Mouse (Mus musculus) embryonic stem cell, embryonic (primary cell): ENCODE measurements around the gene Ctps.
"Not testable (repeated sequence)": the region's sequence is repeated elsewhere in the genome, so short reads cannot be mapped to it uniquely, and the experiment has no call there.

Source experiments
- CTCF ChIA-PET, 4 experiments: fragments of 300-600 bp in 2 of 4; fragments of 350-600 bp in 2 of 4; sonication (Branson Sonifier 250); formaldehyde crosslinking; loops; one replicate each; lab custom pipeline; 2022; ENCODE audit warnings: inconsistent platforms in 2 of 4; lab: Charles Lee
- POLR2A ChIA-PET, 4 experiments: fragments of 300-600 bp in 2 of 4; fragments of 350-600 bp in 2 of 4; sonication (Branson Sonifier 250); formaldehyde crosslinking; loops; one replicate each; lab custom pipeline; 2022; ENCODE audit warnings: antibody characterized with exemption in 4 of 4, inconsistent platforms in 1 of 4; lab: Charles Lee

The Ctps gene

DNA sequence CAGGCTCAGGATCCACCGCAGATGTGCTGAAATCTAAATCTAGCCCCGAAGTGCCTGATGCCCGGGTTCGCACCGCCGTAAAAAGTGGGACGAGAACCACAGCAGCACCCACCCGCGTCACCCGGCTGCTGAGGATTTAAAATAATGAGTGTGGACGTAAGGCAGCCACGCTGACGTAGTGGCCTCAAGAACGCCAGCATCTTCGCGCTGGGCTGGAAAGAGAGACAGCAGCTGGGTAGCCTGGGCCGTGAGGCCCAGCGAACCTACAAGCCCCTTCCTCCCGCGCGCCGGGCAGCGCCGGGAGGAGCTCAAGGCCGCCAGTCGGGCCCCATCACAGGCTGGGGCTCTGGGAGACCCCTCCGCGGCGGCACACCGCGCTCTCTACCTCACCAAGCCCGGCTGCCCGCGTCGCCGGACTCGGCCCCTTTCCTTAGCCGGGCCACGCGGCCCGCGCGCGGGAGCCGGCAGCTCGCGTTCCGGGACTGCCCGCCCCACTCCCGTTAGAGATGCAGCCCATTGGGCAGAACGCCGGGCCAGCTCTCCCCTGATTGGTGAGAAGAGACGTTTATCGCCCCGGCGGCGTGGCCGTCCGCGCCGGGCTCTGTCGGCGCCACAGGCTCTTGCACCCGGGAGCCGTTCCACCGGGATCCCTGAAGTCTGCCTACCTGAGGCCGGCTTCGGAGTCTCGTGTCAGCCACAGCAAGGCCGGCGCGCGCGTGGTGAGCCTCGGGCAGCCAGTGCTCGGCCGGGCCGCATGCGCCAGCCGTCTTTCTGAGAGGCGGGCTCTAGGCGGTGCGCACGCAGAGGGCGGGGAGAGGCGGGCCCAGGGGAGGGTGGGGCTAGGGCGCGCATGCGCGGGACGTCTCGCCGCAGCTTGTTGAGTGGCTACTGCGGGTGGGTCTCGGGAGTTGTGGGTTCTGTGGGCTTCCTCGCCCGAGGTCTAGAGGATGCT is at the start of gene Ctps:
Ctps (minus strand) TSS at position 791 of the 952 bp plus-strand sequence.
- ChIA-PET POLR2A (interaction anchor here (0.5 to 4.8 kb wide), 110 partner anchors 9 to 1330 kb away, joined by 3 to 70 read pairs (median 4); partner anchors contain the start of genes Cited4 (in 3 of the 4), Exo5 (in 3 of the 4), Foxo6 (in 1 of the 4) and Kcnq4 (in 1 of the 4)), CTCF (interaction anchor here in 3 of 4 experiments (0.8 to 2.8 kb wide), 10 partner anchors 11 to 459 kb away, joined by 3 to 9 read pairs (median 4); no protein-coding TSS in a partner anchor)

DNA sequence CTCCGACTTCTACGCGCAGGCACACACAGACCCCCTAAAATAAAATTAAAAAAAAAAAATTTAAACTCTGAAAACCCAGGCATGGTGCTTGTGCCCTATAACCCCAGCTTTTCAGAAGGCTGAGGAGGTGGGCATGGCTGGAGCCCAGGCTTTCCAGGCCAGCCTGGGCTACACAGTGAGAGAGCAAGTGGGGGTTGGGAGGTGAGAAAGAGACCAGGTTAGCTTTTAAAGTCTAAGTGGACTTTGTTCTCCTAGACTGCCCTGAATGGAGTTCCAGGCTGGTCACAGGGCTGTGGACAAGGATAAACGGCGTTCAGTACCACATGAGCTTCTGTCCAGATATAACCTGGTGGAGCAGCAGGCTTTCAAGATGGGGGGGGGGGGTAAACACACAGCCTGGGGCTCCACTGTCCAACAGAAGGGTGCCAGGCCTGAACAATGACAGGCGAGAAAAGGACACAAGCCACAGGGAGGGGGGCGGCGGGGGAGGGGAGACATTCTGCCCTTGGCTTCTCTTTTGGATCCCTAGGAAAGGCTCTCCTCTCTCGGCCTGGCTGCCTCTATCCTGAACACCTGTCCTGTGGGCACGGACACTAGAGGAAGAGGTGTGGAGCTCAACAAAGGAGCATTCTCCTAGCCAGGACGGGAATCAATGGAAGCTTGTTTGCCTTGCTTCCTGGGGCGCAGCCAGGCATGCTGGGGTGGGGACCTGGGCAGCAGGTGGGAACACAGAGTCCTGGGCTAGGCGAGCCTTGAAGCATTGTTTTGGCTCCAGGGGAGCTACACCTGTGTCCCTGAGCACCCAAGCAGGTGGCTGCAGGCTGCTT is 46.3 kb upstream of the Ctps start:
- POLR2A ChIA-PET, result interaction anchor here in 3 of 4 experiments (0.8 to 4.1 kb wide), 21 partner anchors 8 to 308 kb away, joined by 3 to 52 read pairs (median 5); partner anchors contain the start of genes Cited4 (in 2 of the 3), Ctps (in 2 of the 3) and Exo5 (in 2 of the 3)
- CTCF ChIA-PET, result interaction anchor here (0.5 to 2.3 kb wide), 7 partner anchors 9 to 210 kb away, joined by 3 to 17 read pairs (median 4); no protein-coding TSS in a partner anchor

DNA sequence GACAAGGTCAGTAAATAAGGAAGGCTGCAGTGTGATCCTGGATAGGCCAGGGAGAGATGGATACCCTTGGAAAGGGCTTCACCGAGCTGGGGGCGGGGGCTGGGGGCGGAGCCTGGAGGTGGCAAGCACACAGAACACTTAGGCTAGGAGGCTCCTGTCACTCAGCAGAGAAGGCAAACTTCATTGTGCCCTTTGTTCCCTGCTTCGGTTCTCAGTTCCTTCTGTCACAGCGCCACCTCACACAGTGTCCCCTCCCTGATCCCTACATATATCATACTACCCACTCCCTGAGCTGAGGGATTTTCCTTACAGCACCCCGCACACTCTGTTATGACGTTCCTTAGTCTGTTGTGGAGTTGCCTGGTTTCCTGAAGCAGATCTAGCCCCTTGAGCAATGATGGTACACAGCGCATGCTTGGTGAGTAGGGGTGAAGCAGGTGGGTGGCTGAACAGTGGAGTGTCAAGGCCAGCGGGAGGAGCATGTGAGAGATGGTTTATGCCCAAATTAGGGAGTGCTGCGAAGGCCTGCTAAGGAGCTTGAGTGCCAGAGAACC is 45.5 kb upstream of the Ctps start:
- CTCF ChIA-PET, result interaction anchor here in 3 of 4 experiments (0.7 to 2.3 kb wide), 5 partner anchors 10 to 235 kb away, joined by 3 to 17 read pairs (median 4); no protein-coding TSS in a partner anchor
- POLR2A ChIA-PET, result interaction anchor here (0.5 to 4.1 kb wide), 25 partner anchors 7 to 309 kb away, joined by 3 to 52 read pairs (median 5); partner anchors contain the start of genes Cited4 (in 2 of the 4), Ctps (in 2 of the 4) and Exo5 (in 1 of the 4)

DNA sequence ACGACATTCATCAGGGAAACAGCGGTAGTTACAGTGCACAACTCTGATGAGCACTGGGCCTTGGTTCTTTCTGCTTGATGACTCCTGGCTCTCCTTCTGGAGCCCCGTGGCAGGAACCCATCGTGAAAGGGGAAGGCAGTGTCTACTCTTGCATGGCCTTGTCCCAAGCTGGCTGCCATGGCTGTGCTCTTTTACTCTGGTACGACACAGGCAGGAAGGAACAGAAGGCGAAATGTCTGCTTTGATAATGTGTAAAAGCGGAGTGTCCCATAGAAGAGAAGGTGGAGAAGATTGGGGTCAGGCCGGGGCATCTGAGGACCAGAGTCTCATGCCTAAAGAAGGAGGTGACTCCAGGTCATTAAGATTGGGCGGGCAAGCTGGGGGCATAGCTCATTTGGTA is 44.6 kb upstream of the Ctps start:
- ChIA-PET POLR2A (interaction anchor here in 3 of 4 experiments (0.6 to 4.1 kb wide), 8 partner anchors 12 to 211 kb away, joined by 3 to 52 read pairs (median 4); partner anchors contain the start of gene Cited4 (in 2 of the 3)), CTCF (interaction anchor here in 2 of 4 experiments (0.6 to 2.1 kb wide), 2 partner anchors 24 to 321 kb away, joined by 4 to 7 read pairs; no protein-coding TSS in a partner anchor)

DNA sequence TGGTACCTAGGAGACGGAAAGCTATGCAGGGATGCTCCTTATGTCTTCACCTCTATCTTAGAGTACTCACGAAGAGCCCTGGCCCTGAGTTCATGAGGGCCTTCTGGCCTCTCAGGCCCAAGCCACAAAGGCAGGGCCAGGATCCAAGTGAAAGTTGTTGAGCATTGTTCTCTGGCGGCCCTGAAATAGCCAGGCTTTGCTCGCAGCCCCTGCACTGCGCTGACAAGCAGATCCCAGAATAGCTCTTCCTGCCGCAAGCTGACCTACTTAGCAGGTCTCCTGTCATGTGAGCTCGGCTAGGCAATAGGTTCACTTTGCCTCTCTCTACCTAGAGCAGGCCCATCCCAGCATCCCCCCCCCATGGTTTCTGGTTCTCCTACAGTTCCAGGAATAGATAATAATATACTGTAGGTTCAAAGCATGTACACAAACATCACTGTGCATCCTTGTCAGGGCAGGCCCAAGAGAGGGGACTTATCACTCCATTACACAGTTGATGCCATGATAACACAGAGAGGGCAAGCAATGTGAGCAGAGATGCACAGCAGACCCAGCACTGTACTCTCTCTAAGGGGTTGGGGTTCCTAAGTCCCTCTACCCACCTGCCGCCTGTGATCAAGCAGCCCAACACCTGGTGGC is 43.7 kb upstream of the Ctps start:
- ChIA-PET POLR2A (interaction anchor here in 2 of 4 experiments (0.8 to 1.2 kb wide), 2 partner anchors 52 to 212 kb away, joined by 3 read pairs; no protein-coding TSS in a partner anchor), CTCF (no interaction called here)

DNA sequence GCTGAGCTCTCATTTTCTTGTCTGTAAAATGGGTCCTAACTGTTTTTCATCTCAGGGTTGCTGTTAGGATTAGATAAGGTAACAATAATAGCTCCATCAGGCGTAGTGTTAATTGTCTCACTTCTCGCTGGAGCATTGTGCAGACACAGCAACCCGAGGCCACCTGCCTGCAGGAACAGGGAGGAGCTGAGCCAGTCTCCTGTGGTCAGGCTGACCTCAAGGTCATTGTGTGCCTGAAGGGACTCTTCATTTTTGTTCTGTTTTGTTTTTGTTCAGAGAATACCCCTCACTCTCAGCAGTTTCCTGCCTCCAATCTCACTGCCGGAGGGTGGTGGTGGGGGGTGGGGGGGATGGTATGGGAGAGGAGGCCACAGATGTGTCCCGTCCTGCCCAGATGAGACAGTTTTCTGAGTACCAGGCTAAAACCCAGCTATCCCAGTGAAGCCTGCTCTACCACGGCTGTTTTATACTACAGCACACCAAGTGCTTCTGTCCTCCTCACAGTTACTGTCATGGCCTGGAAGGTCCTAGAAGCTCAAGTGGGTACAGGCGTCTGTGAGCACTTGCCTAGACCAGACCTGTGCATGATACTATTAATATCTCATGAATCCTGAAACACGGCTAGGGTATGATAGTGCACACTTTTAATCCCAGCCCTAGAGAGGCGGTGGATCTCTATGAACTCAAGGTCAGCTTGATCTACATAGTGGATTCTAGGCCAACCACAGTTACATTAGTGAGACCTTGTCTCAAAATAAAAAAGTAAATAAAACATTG is 42.4 kb upstream of the Ctps start:
- POLR2A ChIA-PET, result interaction anchor here (0.6 to 4.8 kb wide), 18 partner anchors 9 to 1644 kb away, joined by 3 to 35 read pairs (median 4); partner anchors contain the start of genes Cited4 (in 3 of the 4), Ctps (in 2 of the 4) and Exo5 (in 1 of the 4)
- CTCF ChIA-PET, result interaction anchor here in 3 of 4 experiments (0.6 to 1.6 kb wide), 7 partner anchors 14 to 858 kb away, joined by 3 to 7 read pairs (median 5); no protein-coding TSS in a partner anchor

DNA sequence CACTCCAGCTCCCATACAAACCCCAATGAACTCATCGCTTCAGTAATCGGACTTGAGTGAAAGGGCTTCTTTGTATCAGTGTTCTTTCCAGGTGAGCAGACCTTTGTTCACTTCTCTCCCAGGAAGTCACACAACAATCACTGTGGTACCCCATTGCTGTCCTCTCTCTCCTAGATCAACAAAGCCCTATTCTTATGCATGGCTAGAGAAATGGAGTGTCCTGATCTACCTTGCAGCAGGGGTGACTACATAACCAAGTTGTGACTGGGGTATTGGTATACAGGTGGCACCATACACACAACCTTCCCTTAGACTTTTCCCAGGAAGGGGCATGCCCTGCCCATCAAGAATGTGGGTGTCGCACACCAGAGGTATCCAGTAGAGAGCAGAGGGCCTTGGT is 40.9 kb upstream of the Ctps start:
- CTCF ChIA-PET, result interaction anchor here in 1 of 4 experiments (1.6 kb wide), 1 partner anchor 21 kb away, joined by 3 read pairs; no protein-coding TSS in a partner anchor
- POLR2A ChIA-PET, result interaction anchor here in 2 of 4 experiments (0.9 to 4.8 kb wide), 7 partner anchors 9 to 55 kb away, joined by 3 to 35 read pairs (median 4); partner anchors contain the start of genes Cited4 (in 2 of the 2) and Ctps (in 1 of the 2)

DNA sequence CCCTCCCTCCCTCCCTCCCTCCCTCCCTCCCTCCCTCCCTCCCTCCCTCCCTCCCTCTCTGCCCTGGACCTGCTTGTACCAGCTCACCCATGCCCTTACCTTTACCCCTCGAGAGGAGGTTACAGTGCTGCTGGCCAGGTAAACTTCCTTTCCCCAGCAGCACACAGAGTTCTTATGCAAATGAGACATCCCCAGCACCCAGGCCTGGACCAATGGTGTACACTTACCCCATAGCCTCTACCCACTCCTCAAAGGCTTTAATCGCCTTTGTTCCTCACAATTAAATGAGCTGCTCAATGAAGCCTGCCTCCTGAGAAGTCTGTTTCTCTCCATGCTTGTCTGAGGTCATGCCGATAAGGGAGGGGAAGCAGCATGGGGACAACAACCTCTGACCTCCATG is 36.9 kb upstream of the Ctps start:
- ChIA-PET POLR2A (interaction anchor here in 3 of 4 experiments (0.7 to 1.0 kb wide), 3 partner anchors 13 to 37 kb away, joined by 3 to 8 read pairs (median 4); partner anchors contain the start of gene Ctps (in 1 of the 3)), CTCF (interaction anchor here in 2 of 4 experiments (0.6 to 1.6 kb wide), 4 partner anchors 17 to 380 kb away, joined by 3 to 7 read pairs (median 4); no protein-coding TSS in a partner anchor)

DNA sequence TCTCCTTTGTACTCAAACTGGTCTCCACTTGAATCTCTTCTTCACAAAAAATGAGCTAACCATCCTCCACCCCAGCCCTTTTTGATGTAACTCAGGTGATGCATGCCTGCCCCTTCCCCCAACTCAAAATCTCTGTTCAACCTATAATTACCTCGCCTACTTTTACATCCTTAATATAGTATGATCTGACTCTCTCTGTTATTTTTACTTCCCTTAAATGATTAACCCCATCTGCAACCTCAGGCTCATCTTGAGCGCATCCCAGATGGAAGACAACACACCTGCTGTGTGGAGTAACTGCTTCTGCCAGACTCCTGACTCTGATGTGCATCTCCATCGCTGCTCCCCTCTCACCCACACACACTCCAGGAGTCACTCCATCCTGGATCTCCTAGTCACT is 32.6 kb upstream of the Ctps start:
- CTCF ChIA-PET, result no interaction called here
- POLR2A ChIA-PET, result interaction anchor here in 2 of 4 experiments (0.6 to 1.3 kb wide), 3 partner anchors 12 to 63 kb away, joined by 3 to 5 read pairs (median 3); partner anchors contain the start of gene Ctps (in 1 of the 2)

DNA sequence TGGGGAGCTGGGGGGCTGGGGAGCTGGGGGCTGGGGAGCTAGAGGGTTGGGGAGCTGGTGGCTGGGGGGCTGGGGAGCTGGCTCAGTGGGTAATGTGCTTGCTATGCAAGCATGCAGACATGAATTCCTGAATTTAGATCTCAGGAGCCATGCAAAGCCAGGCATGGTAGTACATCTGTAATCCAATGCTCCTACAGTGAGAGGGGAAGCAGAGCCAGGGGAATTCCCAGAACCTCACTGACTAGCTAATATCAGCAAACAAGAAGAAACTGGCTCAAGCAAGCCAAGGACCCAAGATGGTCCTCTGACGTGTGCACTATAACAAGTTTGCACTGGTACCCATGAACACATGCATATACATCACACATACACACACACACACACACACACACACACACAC is 31.7 kb upstream of the Ctps start:
- POLR2A ChIA-PET, result interaction anchor here in 1 of 4 experiments (1.3 kb wide), 1 partner anchor 32 kb away, joined by 5 read pairs; the partner anchor contains the start of gene Ctps

DNA sequence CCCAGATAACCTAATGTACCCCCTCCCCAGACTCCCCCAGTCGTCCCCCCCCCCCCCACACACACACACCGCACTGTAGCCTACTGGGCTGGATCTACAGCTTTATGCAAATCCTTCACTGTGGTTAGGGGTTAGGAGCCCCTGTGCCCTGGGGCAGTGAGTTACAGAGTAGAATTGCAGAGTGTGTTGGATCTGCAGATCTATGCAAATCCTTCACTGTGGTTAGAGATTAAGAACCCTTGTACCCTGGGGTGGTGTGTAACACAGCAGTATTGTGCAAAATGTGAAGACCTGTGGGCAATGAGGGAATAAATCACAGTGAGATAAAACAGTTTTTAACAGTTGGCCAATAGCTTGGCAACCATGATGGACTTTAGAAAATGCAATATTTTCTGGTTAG is 28.8 kb upstream of the Ctps start:
- POLR2A ChIA-PET, result interaction anchor here in 3 of 4 experiments (0.6 to 1.5 kb wide), 8 partner anchors 11 to 66 kb away, joined by 3 to 5 read pairs (median 4); no protein-coding TSS in a partner anchor

More for the DNA sequence above, 31.7 kb upstream of the Ctps start:
- CTCF ChIA-PET, result interaction anchor here in 1 of 4 experiments (0.6 kb wide), 1 partner anchor 245 kb away, joined by 3 read pairs; no protein-coding TSS in a partner anchor

DNA sequence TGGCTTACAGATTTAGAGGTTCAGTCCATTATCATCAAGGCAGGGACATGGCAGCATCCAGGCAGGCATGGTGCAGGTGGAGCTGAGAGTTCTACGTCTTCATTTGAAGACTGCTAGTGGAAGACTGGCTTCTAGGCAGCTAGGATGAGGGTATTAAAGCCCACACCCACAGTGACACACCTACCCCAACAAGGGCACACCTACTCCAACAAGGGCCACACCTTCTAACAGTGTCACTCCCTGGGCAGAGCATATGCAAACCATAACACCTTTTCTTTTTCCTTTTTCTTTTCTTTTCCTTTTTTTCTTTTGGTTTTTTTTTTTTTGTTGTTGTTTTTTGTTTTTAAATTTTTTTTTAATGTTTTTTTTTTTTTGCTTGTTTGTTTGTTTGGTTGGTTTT is 26.1 kb upstream of the Ctps start:
- CTCF ChIA-PET, result not testable (repeated sequence)
- POLR2A ChIA-PET, result interaction anchor here in 1 of 4 experiments (1.2 kb wide), 1 partner anchor 86 kb away, joined by 4 read pairs; no protein-coding TSS in a partner anchor

More for the DNA sequence above, 28.8 kb upstream of the Ctps start:
- CTCF ChIA-PET, result interaction anchor here in 3 of 4 experiments (0.5 to 1.5 kb wide), 6 partner anchors 9 to 159 kb away, joined by 3 to 6 read pairs (median 4); no protein-coding TSS in a partner anchor

DNA sequence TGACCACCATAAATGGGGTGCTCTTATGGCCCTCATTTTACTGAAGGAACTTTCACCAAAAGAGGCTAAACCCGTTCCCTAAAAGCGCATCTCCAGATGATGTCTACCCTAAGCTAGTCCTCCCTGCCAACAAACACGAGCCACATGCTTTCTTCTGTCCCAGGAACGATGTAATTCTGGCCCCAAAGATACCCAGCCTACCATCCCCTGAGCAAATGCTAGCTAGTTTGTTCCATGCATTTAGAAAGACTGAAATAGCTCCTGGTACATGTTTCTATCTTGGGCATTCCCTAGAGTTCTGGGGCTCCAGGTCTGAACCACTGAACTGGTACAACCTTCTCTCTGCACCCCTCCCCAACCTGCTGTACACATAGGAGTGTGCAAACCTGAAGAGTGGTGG is 20.9 kb upstream of the Ctps start:
- CTCF ChIA-PET, result interaction anchor here (0.6 to 3.6 kb wide), 11 partner anchors 8 to 404 kb away, joined by 3 to 54 read pairs (median 7); no protein-coding TSS in a partner anchor
- POLR2A ChIA-PET, result interaction anchor here in 2 of 4 experiments (1.0 to 1.7 kb wide), 4 partner anchors 21 to 325 kb away, joined by 3 to 5 read pairs (median 3); partner anchors contain the start of genes Cited4 (in 1 of the 2) and Ctps (in 1 of the 2)

DNA sequence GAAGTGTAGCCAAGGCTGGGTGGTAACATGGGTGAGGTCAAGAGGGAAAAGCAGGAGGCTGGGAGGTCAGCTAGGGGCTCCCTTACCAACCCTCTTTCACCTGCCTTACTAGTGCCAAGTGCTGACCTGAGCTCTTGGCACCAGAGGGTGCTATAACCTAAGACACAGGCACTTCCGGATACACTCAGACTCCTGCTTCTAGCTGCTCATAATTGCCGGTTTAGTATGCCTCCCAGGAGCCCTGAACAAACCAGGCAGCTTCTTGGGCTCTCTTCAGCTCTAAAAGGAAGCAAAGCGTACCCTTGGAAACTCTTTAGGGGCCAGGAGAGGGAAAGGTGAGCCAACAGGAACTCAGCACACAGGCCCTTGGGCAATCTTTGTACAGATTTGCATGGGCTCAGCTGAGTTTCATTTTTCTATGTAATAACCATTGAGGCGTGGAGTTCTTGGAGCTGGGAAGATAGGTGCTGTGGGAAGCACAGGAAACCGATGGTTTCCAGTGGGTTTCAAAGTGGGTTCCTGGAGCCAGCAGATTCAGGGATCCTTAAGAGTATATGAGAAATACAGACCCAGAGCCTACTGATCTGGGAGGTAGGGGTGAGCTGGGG is 19.8 kb upstream of the Ctps start:
- ChIA-PET CTCF (interaction anchor here (0.6 to 3.6 kb wide), 54 partner anchors 9 to 439 kb away, joined by 3 to 54 read pairs (median 4); partner anchors contain the start of genes Cited4 (in 1 of the 4), Ctps (in 1 of the 4), Exo5 (in 1 of the 4) and Kcnq4 (in 1 of the 4)), POLR2A (interaction anchor here in 3 of 4 experiments (0.6 to 1.7 kb wide), 9 partner anchors 19 to 445 kb away, joined by 3 to 10 read pairs (median 3); partner anchors contain the start of genes Cited4 (in 2 of the 3) and Ctps (in 2 of the 3))
